Mouse (Mus musculus): ENCODE data around the gene G6pc2. TPM values are rescaled to one million over a fixed set of nuclear protein-coding genes. Genes with fewer than 3 reads are reported as not detected.
A peak's percentile ranks its signal among the peaks of the same experiment; 100 is the strongest.

The G6pc2 gene
- polyA plus RNA-seq, 1 experiment from 2014 or later: not detected

DNA sequence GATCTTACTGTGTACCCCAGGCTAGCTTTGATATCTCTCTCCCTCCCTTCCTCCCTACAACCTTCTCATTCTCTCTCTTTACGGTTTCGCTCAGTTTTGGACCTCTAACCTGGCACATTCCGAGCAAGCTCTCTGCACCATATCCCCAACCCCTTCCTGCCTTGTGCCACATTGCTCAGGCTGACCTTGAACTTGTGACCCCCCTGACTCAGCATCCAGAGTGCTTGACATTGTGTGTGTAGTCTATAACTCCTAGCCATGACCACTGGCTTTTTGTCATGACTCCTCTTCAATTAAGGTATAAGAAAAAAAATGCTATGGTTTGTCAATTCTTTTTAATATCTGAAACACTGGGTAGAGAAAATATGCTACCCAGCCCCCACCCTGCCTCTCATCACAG is 1.2 kb upstream of the G6pc2 start:
- no peak overlapping the region for H3K4me3 ChIP-seq
- H3K27me3 ChIP-seq: no peaks in the 10 kb centered on the region
- H3K27ac ChIP-seq (replicated peaks): no peak overlapping the region
- WGBS: 86% methylated on average over 3 of the region's 3 CpGs
- no peak for ATAC-seq (replicated peaks)
- H3K9ac ChIP-seq (replicated peaks): no peak overlapping the region
- H3K9me3 ChIP-seq: no peaks in the 10 kb centered on the region
- peaks cover 16% of the 10 kb centered on the region for H3K4me1 ChIP-seq
- H3K4me2 ChIP-seq (replicated peaks): no peak overlapping the region
- H3K36me3 ChIP-seq: no peaks in the 10 kb centered on the region

DNA sequence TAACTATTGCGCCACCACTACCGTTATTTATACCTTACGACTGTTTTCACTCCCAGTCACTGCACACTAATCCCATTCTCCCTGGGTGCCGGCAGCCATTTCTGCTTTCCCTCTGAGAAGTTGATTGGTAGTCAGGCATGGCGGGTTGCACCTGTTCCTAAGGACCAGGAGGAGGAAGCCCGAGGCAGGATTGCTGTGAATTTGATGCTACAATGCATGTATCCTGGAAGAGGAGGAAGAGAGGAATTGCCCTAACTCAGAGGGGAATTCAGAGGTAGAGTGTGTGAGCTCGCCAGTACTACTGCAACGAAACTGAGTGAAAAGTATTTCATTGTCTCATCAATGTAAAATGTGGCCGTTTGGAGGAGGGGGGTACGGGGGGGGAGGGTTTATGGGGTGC is 1.8 kb downstream of the G6pc2 start:
- no peaks in the 10 kb centered on the region for H3K36me3 ChIP-seq
- H3K4me2 ChIP-seq (replicated peaks): no peak overlapping the region
- H3K4me3 ChIP-seq: no peak overlapping the region
- WGBS: 62% methylated on average over 10 of the region's 10 CpGs
- no peaks in the 10 kb centered on the region for H3K9me3 ChIP-seq
- H3K9ac ChIP-seq (replicated peaks): no peak overlapping the region
- no peak for ATAC-seq (replicated peaks)
- no peaks in the 10 kb centered on the region; the same call in 1 of the 2 replicates for H3K4me1 ChIP-seq
- H3K27ac ChIP-seq (replicated peaks): no peak overlapping the region
- no peaks in the 10 kb centered on the region for H3K27me3 ChIP-seq

DNA sequence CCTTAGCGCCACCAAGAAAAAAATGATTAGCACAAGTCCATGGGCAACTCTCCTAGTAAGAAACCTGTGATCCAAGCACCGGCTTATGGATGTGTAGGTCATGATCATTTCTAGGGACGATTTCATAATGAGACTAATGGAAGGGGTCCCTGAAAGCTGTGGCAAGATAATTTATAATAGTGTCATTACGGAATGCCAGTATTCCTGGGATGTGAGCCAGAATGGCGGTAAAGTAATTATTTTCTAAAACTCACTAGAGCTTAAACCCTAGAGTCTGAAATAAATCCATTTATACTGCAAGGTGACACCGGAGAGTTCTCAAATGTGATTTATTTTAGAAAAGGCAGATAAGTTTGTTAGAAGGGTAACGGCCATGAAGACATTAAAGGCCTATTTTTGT is 4.4 kb downstream of the G6pc2 start:
- Histone ChIP-seq H3K4me2 (replicated peaks) (no peak overlapping the region), H3K9me3 (no peaks in the 10 kb centered on the region), H3K4me3 (no peak overlapping the region), H3K27me3 (no peaks in the 10 kb centered on the region), H3K9ac (replicated peaks) (no peak overlapping the region), H3K36me3 (no peaks in the 10 kb centered on the region), H3K4me1 (no peaks in the 10 kb centered on the region; the same call in 1 of the 2 replicates), H3K27ac (replicated peaks) (no peak overlapping the region)
- no peak for ATAC-seq (replicated peaks)
- WGBS: 51% methylated on average over 7 of the region's 7 CpGs

DNA sequence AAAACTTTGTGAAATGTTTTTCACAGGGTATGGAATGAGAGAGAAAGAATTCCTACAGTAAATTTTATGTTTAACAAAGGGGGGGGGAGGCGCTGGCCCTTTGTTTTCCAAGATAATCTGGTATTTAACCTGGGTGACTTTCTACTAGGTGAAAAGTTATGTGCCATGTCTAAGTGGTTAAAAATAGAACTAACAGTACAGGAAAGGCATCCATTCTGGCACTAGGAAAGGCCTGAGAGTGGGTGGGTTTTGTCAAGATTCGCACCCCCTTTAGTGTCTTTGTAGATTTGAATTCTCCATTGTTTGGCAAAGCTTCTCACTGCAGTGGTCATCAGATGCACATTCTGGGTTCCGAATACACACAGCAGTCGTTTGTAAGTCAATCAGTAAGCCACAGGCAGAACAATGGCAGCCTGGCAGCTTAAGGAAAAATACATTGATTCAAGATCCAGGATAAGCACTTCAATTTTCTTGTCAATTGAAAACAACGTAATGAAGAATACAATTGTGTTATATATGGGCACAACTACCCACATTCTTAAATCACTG is 11.1 kb downstream of the G6pc2 start:
- Histone ChIP-seq H3K27ac (replicated peaks) (no peak overlapping the region), H3K4me3 (no peak overlapping the region), H3K9me3 (no peaks in the 10 kb centered on the region), H3K9ac (replicated peaks) (no peak overlapping the region), H3K27me3 (0 out of 2 replicates have a peak, but pooled peaks cover 6% of the 10 kb centered on the region), H3K4me1 (peaks cover 3% of the 10 kb centered on the region; the same call in 1 of the 2 replicates), H3K36me3 (no peaks in the 10 kb centered on the region), H3K4me2 (replicated peaks) (no peak overlapping the region)
- WGBS: 28% methylated on average over 5 of the region's 5 CpGs
- no peak for ATAC-seq (replicated peaks)

DNA sequence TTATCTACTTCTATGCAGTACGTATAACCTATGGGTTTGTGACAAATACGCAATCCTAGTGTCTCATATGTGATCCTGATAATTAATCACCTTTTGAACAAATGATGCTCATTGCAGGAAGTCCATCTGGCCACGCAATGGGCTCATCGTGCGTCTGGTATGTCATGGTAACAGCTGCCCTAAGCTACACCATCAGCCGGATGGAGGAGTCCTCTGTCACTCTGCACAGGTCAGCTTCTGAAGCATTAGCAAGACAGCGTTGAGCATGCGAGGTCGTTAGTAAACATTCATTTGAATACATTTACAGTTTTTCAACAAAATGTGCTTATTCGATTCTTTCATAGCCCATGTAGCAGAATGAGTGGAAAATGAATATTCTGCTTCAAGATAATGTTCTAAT is 11.9 kb downstream of the G6pc2 start:
- 0 out of 2 replicates have a peak, but pooled peaks cover 6% of the 10 kb centered on the region for H3K27me3 ChIP-seq
- no peak overlapping the region for H3K4me2 ChIP-seq (replicated peaks)
- H3K4me3 ChIP-seq: no peak overlapping the region
- no peak for ATAC-seq (replicated peaks)
- peaks cover 3% of the 10 kb centered on the region; the same call in 1 of the 2 replicates for H3K4me1 ChIP-seq
- H3K9me3 ChIP-seq: no peaks in the 10 kb centered on the region
- H3K36me3 ChIP-seq: no peaks in the 10 kb centered on the region
- H3K27ac ChIP-seq (replicated peaks): no peak overlapping the region
- 47% methylated on average over 10 of the region's 10 CpGs for WGBS
- no peak overlapping the region for H3K9ac ChIP-seq (replicated peaks)

DNA sequence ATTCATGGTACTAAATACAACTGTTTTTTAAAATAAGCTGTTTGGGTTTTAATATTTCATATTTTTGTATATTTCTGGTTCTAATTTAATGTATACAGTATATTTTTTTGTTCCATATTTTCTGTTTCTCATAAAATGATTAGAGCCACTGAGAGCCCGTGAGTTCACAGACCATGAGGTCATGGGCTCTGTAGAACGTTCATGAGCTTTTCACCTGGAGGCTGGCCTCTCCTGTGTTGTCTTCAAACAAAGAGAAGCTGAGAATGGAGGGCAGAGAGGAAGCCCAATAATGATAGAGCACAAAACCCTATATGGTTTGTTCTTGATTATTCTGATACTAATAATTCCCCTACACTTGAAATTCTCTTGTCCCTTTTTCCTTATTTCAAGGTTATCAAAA is 13.9 kb downstream of the G6pc2 start:
- no peaks in the 10 kb centered on the region for H3K36me3 ChIP-seq

DNA sequence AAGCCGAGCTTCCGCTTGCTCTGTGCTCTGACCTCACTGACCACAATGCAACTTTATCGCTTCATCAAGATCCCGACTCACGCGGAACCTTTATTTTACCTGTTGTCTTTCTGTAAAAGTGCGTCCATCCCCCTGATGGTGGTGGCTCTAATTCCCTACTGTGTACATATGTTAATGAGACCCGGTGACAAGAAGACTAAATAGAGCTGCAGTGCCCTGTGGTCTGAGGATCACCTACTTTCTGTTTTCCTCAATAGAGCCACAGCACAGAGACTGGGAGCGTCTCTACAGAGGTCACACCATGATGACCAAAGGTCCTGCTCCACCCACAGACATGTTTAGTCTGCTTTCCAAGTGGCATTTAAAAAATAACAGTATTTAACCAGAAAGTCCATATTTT is 16.0 kb downstream of the G6pc2 start:
- no peak for ATAC-seq (replicated peaks)
- Histone ChIP-seq H3K9ac (replicated peaks) (no peak overlapping the region), H3K27me3 (0 out of 2 replicates have a peak, but pooled peaks cover 6% of the 10 kb centered on the region), H3K4me3 (no peak overlapping the region), H3K36me3 (no peaks in the 10 kb centered on the region), H3K4me1 (peaks cover 2% of the 10 kb centered on the region; the same call in 1 of the 2 replicates), H3K4me2 (replicated peaks) (no peak overlapping the region), H3K9me3 (no peaks in the 10 kb centered on the region), H3K27ac (replicated peaks) (no peak overlapping the region)
- 92% methylated on average over 9 of the region's 9 CpGs for WGBS

More for the DNA sequence above, 13.9 kb downstream of the G6pc2 start:
- no peak overlapping the region for H3K9ac ChIP-seq (replicated peaks)
- H3K4me3 ChIP-seq: no peak overlapping the region
- H3K27me3 ChIP-seq: 0 out of 2 replicates have a peak, but pooled peaks cover 6% of the 10 kb centered on the region
- H3K4me2 ChIP-seq (replicated peaks): no peak overlapping the region
- no peak overlapping the region for H3K27ac ChIP-seq (replicated peaks)
- WGBS: 52% methylated on average over 2 of the region's 2 CpGs
- H3K4me1 ChIP-seq: peaks cover 3% of the 10 kb centered on the region; the same call in 1 of the 2 replicates
- H3K9me3 ChIP-seq: no peaks in the 10 kb centered on the region
- ATAC-seq (replicated peaks): no peak

DNA sequence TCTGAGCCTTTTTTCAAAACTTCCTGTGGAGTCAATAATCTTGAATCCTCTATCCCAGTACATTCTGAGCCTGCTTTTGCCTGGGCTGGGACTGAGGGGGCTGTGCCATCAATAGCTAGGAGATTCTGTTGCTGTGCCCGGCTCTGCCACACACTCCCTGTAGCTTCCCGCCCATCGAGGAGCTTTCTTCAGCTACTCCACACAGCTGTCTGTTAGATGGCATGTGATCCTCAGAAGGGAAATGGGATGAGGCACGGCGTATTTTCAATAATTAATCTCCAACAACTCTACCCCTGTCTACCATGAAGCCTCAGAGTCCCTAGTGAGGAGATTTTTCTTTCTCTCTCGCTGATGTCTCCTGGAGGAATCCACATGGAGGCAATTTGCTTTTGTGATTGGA is 17.8 kb downstream of the G6pc2 start:
- no peak overlapping the region for H3K4me3 ChIP-seq
- no peaks in the 10 kb centered on the region for H3K36me3 ChIP-seq
- H3K27me3 ChIP-seq: 0 out of 2 replicates have a peak, but pooled peaks cover 6% of the 10 kb centered on the region
- no peak for ATAC-seq (replicated peaks)
- H3K9me3 ChIP-seq: no peaks in the 10 kb centered on the region
- H3K4me2 ChIP-seq (replicated peaks): no peak overlapping the region
- no peak overlapping the region for H3K27ac ChIP-seq (replicated peaks)
- 74% methylated on average over 6 of the region's 6 CpGs for WGBS
- H3K9ac ChIP-seq (replicated peaks): no peak overlapping the region
- no peaks in the 10 kb centered on the region for H3K4me1 ChIP-seq

DNA sequence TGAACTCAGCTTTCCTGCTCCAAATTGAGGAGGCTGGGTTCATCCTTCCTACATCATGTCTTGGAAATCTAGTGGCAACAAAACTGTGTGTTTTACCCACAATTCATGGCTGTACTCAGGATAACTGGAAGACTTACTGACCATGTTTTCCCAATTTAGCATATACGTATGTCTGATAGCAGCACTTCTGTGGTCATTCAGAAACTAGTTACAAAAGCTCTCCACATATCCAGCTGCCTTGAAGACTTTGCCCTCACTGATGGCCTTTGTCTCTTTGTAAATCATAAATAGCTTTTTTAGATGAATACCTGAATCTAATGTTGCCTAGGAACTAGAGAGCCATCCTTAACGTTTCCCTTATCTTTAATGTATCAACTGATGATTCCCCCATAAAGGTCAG is 19.3 kb downstream of the G6pc2 start:
- Histone ChIP-seq H3K9ac (replicated peaks) (no peak overlapping the region), H3K9me3 (no peaks in the 10 kb centered on the region), H3K4me1 (no peaks in the 10 kb centered on the region; the same call in 1 of the 2 replicates), H3K4me3 (no peak overlapping the region), H3K36me3 (no peaks in the 10 kb centered on the region), H3K4me2 (replicated peaks) (no peak overlapping the region), H3K27me3 (0 out of 2 replicates have a peak, but pooled peaks cover 6% of the 10 kb centered on the region), H3K27ac (replicated peaks) (no peak overlapping the region)
- 90% methylated on average over 2 of the region's 2 CpGs for WGBS
- no peak for ATAC-seq (replicated peaks)

DNA sequence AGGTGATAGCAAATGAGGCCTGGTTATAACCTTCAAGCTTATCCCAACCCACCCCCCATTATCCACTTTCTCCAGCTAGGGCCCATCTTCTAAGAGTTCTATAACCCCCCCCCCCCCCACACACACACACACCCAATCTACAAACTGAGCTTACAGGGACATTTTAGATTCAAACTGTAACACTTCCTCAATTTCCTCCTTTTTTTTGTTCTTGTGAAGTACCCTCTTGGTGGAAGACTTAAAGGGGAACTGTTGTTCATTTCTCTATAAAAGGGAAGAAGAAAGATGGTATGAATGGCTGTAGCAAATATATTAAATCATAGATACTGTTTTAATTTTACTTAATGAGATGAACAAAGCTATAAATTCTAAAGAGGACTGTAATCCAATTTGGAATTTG is 21.2 kb downstream of the G6pc2 start:
- Histone ChIP-seq H3K27ac (replicated peaks) (no peak overlapping the region), H3K9ac (replicated peaks) (no peak overlapping the region), H3K36me3 (no peaks in the 10 kb centered on the region), H3K27me3 (no peaks in the 10 kb centered on the region), H3K4me1 (peaks cover 3% of the 10 kb centered on the region; the same call in 1 of the 2 replicates), H3K4me3 (no peak overlapping the region), H3K9me3 (no peaks in the 10 kb centered on the region), H3K4me2 (replicated peaks) (no peak overlapping the region)
- ATAC-seq (replicated peaks): no peak

DNA sequence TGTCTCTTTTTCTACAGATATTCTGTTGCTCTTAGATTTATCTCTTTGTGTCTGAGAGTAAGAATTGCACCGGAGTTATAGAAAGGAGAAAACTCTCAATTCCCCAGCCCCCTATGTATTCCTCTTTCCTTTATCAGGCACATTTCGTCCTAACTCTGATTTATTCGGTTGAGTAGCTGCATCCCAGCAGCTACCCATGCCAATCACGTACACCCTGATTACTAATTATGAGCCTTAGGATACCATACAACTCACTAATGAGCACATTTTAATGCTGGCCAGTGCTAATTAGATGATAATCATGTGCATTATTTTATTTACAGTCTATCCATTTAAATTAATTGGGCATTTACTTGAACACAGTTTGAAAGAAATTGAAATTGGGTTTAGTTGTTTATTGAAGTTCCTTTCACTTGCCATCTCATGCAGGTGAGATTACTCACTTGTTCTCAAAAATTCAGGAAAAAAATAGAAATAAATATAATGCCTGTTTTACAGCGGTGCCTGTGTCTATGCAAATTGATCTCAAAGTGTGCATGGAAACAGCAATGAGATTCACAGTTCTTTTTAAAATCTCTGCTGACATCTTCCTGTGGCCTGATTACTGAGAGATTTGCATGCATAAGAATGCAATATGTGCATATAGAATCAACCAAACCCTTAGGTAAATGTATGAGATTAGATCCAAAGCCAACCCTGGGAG is 24.3 kb downstream of the G6pc2 start:
- 9% methylated on average over 5 of the region's 5 CpGs for WGBS
- Histone ChIP-seq H3K27me3 (no peaks in the 10 kb centered on the region), H3K4me3 (no peak overlapping the region), H3K9me3 (no peaks in the 10 kb centered on the region), H3K36me3 (no peaks in the 10 kb centered on the region), H3K4me2 (replicated peaks) (no peak overlapping the region), H3K4me1 (peaks cover 3% of the 10 kb centered on the region; the same call in 1 of the 2 replicates), H3K9ac (replicated peaks) (no peak overlapping the region), H3K27ac (replicated peaks) (0 out of 2 replicates have a peak overlapping the region, but pooled peaks have one; percentile 23)
- ATAC-seq (replicated peaks): peak; percentile 94

DNA sequence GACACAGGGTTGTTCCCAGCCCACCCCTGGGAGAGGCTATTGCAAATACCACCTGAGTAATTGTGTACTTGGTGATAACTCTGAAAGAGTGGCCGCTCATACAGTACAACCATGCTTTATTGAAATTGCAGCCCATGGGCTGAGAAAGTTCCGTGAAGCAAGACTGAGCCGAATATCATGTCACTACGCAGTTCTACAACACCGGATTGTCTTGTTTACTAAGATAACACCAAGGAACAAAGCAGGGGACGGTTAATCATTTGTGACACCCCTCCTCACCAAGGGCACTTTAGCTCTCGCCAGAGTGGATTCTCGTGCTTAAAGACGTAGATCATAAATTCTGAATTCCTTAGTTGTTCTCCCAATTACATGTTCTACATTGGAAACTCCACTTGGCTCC is 28.4 kb downstream of the G6pc2 start:
- no peak overlapping the region for H3K4me2 ChIP-seq (replicated peaks)
- peaks cover 3% of the 10 kb centered on the region; the same call in 1 of the 2 replicates for H3K4me1 ChIP-seq
- 95% methylated on average over 9 of the region's 9 CpGs for WGBS
- H3K27ac ChIP-seq (replicated peaks): no peak overlapping the region
- no peaks in the 10 kb centered on the region for H3K27me3 ChIP-seq
- no peak for ATAC-seq (replicated peaks)
- no peak overlapping the region for H3K9ac ChIP-seq (replicated peaks)
- no peak overlapping the region for H3K4me3 ChIP-seq
- H3K9me3 ChIP-seq: no peaks in the 10 kb centered on the region
- H3K36me3 ChIP-seq: no peaks in the 10 kb centered on the region

All from forebrain, embryonic 15.5 days (tissue).